Mouse (Mus musculus) kidney, embryonic 14.5 days (tissue): ENCODE results near the gene Sec22c. TPM values are rescaled to one million over a fixed set of nuclear protein-coding genes. Genes with fewer than 3 reads are reported as not detected.

Experiments
- ATAC-seq: fragments of 200-750 bp; cut with Nextera tagmentation; 2 replicates; pipeline ENCODE4 v1.8.0; 2017; ENCODE audit warnings: moderate number of reproducible peaks, mild to moderate bottlenecking, moderate TSS enrichment, moderate library complexity; ENCODE audit not compliant: low FRiP score, low TSS enrichment
- H3K27ac ChIP-seq: fragments of 300-500 bp; sonication (generic); 2 replicates; pipeline ENCODE4 v1.5.1; 2014; ENCODE audit warnings: low read depth, mild to moderate bottlenecking, low read length, moderate library complexity, mixed read lengths
- H3K27me3 ChIP-seq: fragments of 300-500 bp; sonication (generic); 2 replicates; pipeline ENCODE4 v1.6.1; 2014; ENCODE audit warnings: mild to moderate bottlenecking, low read length; ENCODE audit not compliant: control insufficient read depth, insufficient read depth
- H3K36me3 ChIP-seq: fragments of 300-500 bp; sonication (generic); 2 replicates; pipeline ENCODE4 v1.6.1; 2014; ENCODE audit warnings: low read length, mixed read lengths; ENCODE audit not compliant: control insufficient read depth, insufficient read depth
- H3K4me1 ChIP-seq: fragments of 300-500 bp; sonication (generic); 2 replicates; pipeline ENCODE4 v1.6.1; 2014; ENCODE audit warnings: low read length, mixed read lengths; ENCODE audit not compliant: control insufficient read depth, insufficient read depth
- H3K4me2 ChIP-seq: fragments of 300-500 bp; sonication (generic); replicated peaks from 2 replicates; pipeline ENCODE4 v1.6.1; 2014; ENCODE audit warnings: low read depth, mild to moderate bottlenecking, low read length
- H3K4me3 ChIP-seq: fragments of 300-500 bp; sonication (generic); 2 replicates; pipeline ENCODE4 v1.5.1; 2014; ENCODE audit warnings: mild to moderate bottlenecking, low read length
- H3K9ac ChIP-seq: fragments of 300-500 bp; sonication (generic); 2 replicates; pipeline ENCODE4 v1.6.1; 2014; ENCODE audit warnings: low read depth, mild to moderate bottlenecking, low read length, moderate library complexity
- H3K9me3 ChIP-seq: fragments of 300-500 bp; sonication (generic); 2 replicates; pipeline ENCODE4 v1.6.1; 2016; ENCODE audit warnings: low read length; ENCODE audit not compliant: control insufficient read depth
- whole genome bisulfite sequencing: fragments of 180-500 bp; shearing (Covaris S2); extraction: QIAGEN DNeasy Blood & Tissue Kit; methylation state at CpG from one replicate; pipeline ENCODE4 v1.1.7; 2014; 5-methylcytosine and 5-hydroxymethylcytosine counted together
- polyA plus RNA-seq: library from polyadenylated mRNA; unstranded; fragments of >200 nt; fragmentation: Nextera tagmentation; extraction: Ambion mirVana; gene quantifications from 2 replicates; pipeline ENCODE4 v1.2.1, GENCODE M21; 2014

The Sec22c gene
- polyA plus RNA-seq, 1 experiment from 2014 or later: 12.0 TPM

GRCm38 (mm10) chr9:121718070-121718705 is 12.9 kb upstream of the Sec22c start:
- ATAC-seq: 0 out of 2 replicates have a peak, but pooled peaks have one; percentile 3
- H3K36me3 ChIP-seq: no peaks in the 10 kb centered on the region; the same call in 1 of the 2 replicates
- peak overlapping the region; percentile 93 for H3K4me3 ChIP-seq
- H3K4me1 ChIP-seq: peaks cover 4% of the 10 kb centered on the region; the same call in 1 of the 2 replicates
- H3K4me2 ChIP-seq: peak overlapping the region; percentile 56
- H3K9ac ChIP-seq: peak overlapping the region; percentile 67
- H3K27ac ChIP-seq: peak overlapping the region; percentile 90
- H3K9me3 ChIP-seq: no peaks in the 10 kb centered on the region
- WGBS: 68% methylated on average over 15 of the region's 15 CpGs
- H3K27me3 ChIP-seq: no peaks in the 10 kb centered on the region

DNA sequence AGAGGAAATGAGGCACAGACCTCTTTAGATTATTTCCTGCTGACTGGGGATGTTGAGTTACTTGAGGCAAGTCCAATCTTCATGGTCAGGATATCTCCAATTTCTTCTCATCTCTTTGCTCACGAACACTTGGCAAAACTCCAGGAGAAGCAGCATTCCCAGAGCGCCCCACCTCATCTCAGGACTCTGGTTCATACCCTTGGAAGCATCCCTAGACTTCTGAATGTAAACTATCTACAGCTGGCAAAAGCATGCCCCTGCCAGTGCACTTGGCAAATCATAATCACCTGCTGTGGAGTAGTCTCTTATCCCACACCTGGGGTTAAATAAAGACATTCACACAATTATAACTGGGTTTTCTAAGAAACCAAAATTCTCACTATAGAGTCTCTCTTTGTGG is 11.8 kb upstream of the Sec22c start:
- ATAC-seq: no peak

DNA sequence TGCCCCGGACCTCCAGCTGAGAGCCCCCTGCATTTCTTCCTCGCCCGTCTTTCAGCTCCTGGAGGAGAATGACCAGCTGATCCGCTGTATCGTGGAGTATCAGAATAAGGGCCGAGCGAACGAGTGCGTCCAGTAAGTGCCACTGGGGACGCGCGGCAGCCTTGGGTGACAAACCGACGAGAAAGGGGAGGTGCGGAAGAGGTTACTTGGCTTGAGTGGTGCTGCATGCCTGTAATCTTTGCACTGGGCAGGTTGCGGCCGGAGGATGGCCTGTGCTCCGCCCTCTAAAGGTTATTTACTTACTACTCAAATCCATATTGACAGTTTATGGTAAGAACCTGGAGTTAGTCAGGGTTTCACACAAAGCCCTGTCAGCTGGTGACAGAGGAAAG is 5.3 kb upstream of the Sec22c start:
- peak; percentile 13; the same call in 1 of the 2 replicates for ATAC-seq
- no peaks in the 10 kb centered on the region for H3K27me3 ChIP-seq

More for the DNA sequence above, 11.8 kb upstream of the Sec22c start:
- WGBS: 84% methylated on average over 2 of the region's 2 CpGs
- Histone ChIP-seq H3K36me3 (peaks cover 8% of the 10 kb centered on the region), H3K27ac (no peak overlapping the region), H3K9me3 (no peaks in the 10 kb centered on the region), H3K4me2 (no peak overlapping the region), H3K27me3 (no peaks in the 10 kb centered on the region), H3K4me3 (no peak overlapping the region), H3K4me1 (peaks cover 4% of the 10 kb centered on the region; the same call in 1 of the 2 replicates), H3K9ac (no peak overlapping the region)

DNA sequence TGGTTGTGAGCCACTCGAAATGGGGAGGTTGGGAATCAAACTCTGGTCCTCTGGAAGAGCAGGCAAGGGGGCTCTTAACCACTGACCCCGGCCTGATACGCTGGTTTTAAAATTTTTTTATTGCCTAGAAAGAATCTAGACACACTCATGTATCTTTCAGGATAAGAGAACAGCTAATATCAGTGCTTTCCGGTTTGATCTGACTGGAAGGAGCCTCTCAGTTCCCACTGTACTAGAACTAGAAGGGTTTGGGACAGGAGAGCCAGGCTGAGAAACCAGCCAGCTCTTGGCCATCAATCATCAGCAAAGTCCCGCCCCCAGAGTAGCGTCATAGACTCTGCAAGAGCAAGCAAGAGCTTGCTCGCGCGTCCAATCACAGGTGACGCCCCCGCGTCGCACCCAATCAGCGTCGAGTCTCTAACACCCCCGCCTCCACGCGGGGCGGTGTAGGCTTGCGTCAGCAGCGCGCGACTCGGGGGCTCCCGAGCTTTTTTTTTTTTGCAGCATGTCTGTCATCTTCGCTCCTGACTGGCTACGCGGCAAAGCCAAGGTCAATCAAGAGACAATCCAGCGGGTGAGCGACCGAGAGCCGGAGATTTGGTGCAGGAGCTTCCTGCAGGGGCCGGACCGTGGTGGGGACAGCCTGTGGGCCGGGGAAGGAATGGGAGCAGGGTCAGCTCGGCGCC is 4.8 kb upstream of the Sec22c start, which contains the start of gene Ss18l2:
Gene Ss18l2, plus strand, starts transcription at position 432 of the 686 bp plus-strand sequence.
- peak; percentile 94 for ATAC-seq
- H3K27ac ChIP-seq: peak within 1 kb of the TSS; percentile 88
- peaks cover 31% of the 10 kb centered on the region for H3K4me1 ChIP-seq
- H3K36me3 ChIP-seq: peaks cover 8% of the 10 kb centered on the region
- H3K4me3 ChIP-seq: peak within 1 kb of the TSS; percentile 82
- WGBS: 5% methylated on average over 37 of the region's 37 CpGs
- H3K9me3 ChIP-seq: no peaks in the 10 kb centered on the region
- peak within 1 kb of the TSS; percentile 88 for H3K9ac ChIP-seq
- H3K4me2 ChIP-seq: peak within 1 kb of the TSS; percentile 68
- H3K27me3 ChIP-seq: no peaks in the 10 kb centered on the region

More for the DNA sequence above, 5.3 kb upstream of the Sec22c start:
- Histone ChIP-seq H3K4me3 (peak overlapping the region; percentile 82), H3K36me3 (peaks cover 8% of the 10 kb centered on the region), H3K4me1 (peaks cover 26% of the 10 kb centered on the region), H3K9ac (peak overlapping the region; percentile 88), H3K27ac (peak overlapping the region; percentile 88), H3K4me2 (peak overlapping the region; percentile 68), H3K9me3 (no peaks in the 10 kb centered on the region)
- 0% methylated on average over 18 of the region's 18 CpGs for WGBS

DNA sequence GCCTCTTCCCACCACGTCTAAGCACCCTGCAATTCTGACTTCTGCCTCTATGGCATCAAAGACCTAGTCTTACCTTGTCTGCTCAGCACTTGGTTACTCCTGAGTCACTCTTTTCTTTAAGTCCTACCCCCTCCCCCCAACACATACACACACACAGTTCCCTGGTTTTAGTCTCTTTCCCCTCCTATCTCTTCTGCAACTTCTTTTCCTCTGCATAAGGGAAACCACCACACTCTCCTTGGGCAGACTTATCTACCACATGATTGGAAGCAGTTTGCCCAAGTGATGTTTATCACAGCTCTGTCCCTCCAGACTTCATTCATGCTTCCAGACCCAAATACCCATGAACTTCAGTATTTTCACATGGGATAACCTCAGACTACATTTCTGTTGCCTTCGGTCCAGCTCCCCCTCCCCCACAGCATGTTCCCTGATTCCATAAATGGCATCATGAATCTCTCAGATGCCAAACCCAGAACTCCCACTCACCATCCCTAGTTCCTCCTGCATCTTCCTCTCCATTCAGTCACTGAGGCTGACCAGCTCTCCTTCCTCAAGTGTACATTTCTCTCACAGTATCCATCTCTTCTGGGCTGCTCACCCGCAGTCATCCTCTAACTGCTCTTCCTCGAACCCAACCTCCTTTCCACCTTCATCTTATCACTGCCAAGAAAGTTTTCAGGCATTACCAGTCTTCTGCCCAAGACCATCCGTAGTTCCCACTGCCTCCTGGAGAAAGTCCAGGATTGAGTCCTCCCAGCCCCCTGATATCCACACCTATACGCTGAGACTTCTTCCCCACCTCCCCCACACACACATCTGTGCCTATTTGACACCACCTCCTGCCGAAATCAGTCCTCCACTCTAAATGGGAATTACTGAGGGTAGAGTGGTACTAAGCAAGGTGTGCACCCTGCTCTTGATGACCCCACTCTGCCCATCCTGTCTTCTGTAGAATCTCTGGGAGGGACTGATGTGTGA is 3.5 kb upstream of the Sec22c start:
- no peak overlapping the region for H3K4me3 ChIP-seq
- 0 out of 2 replicates have a peak overlapping the region, but pooled peaks have one; percentile 2 for H3K27ac ChIP-seq
- H3K4me1 ChIP-seq: peaks cover 38% of the 10 kb centered on the region
- H3K4me2 ChIP-seq: no peak overlapping the region
- peaks cover 8% of the 10 kb centered on the region for H3K36me3 ChIP-seq
- 57% methylated on average over 7 of the region's 7 CpGs for WGBS
- no peak overlapping the region for H3K9ac ChIP-seq
- H3K27me3 ChIP-seq: no peaks in the 10 kb centered on the region
- H3K9me3 ChIP-seq: no peaks in the 10 kb centered on the region
- ATAC-seq: no peak

- Histone ChIP-seq H3K4me3 (no peak overlapping the region), H3K9me3 (no peaks in the 10 kb centered on the region), H3K4me2 (no peak overlapping the region), H3K27ac (0 out of 2 replicates have a peak overlapping the region, but pooled peaks have one; percentile 2), H3K9ac (no peak overlapping the region), H3K4me1 (peaks cover 40% of the 10 kb centered on the region), H3K36me3 (peaks cover 4% of the 10 kb centered on the region), H3K27me3 (no peaks in the 10 kb centered on the region)
- WGBS: 17% methylated on average over 6 of the region's 6 CpGs
- ATAC-seq: no peak
Measured at GRCm38 (mm10) chr9:121707801-121708200, 2.5 kb upstream of the Sec22c start.

DNA sequence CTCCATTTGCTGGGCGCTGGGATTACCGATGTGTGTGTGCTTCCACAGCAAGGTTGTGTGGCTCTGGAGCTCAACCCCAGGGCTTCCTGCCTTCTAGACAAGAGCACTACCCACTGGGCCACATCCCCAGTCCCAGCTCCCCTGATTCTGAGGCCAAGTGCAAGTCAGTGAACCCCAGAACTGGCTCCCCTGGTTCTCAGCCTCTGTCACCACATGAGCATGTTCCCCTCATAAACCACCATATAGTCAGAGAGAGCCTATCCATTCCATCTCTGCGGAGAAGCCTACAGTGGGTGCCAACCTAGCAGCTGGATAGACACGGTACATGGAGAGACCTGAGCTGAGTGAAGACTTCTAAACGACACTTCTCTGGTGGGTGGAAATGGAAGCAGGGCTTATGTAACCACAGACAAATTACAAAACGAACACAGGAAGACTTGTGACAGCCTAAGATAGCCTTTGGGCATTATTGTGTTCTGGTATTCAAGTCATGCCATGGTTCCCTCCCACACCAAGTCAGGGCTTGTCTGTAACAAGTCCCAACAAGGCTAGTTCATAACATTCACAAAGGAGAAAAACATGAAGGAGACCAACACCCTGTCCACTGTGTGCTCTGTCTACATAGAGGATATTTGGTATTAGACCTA is 862 bp upstream of the Sec22c start:
- no peak overlapping the region for H3K27ac ChIP-seq
- no peak overlapping the region for H3K4me2 ChIP-seq
- H3K36me3 ChIP-seq: no peaks in the 10 kb centered on the region
- no peak overlapping the region for H3K9ac ChIP-seq
- no peak overlapping the region for H3K4me3 ChIP-seq
- H3K9me3 ChIP-seq: no peaks in the 10 kb centered on the region
- no peak for ATAC-seq
- no peaks in the 10 kb centered on the region for H3K27me3 ChIP-seq
- H3K4me1 ChIP-seq: peaks cover 32% of the 10 kb centered on the region
- 76% methylated on average over 6 of the region's 6 CpGs for WGBS

GRCm38 (mm10) chr9:121704261-121704645 is 1.0 kb downstream of the Sec22c start:
- Histone ChIP-seq H3K27ac (0 out of 2 replicates have a peak overlapping the region, but pooled peaks have one; percentile 80), H3K36me3 (no peaks in the 10 kb centered on the region), H3K27me3 (no peaks in the 10 kb centered on the region), H3K4me1 (peaks cover 21% of the 10 kb centered on the region), H3K9ac (peak overlapping the region; percentile 72), H3K4me2 (peak overlapping the region; percentile 95), H3K4me3 (peak overlapping the region; percentile 82), H3K9me3 (no peaks in the 10 kb centered on the region)
- ATAC-seq: no peak
- WGBS: 23% methylated on average over 11 of the region's 11 CpGs
